Mouse (Mus musculus) megakaryocyte, adult 5-6 weeks (primary cell): Measurements from ENCODE around the gene Upk1a. TPM values are rescaled to one million over a fixed set of nuclear protein-coding genes. Genes with fewer than 3 reads are reported as not detected.

Source experiments
- ATAC-seq: 2 replicates; pipeline ENCODE4 v1.8.0; 2016; ENCODE audit warnings: mild to moderate bottlenecking, inconsistent platforms; ENCODE audit not compliant: poor library complexity, severe bottlenecking
- total RNA-seq, 2 experiments: library from RNA; stranded (forward) in 1 of 2; stranded (reverse) in 1 of 2; fragments of 153-499, 151-499 nt in 1 of 2; fragments of 221-1000, 200-1000 nt in 1 of 2; gene quantifications; 2 replicates each; pipeline versions ENCODE4 v1.2.3 to v1.2.4; 2015 to 2017

Gene Upk1a
- total RNA-seq, 2 experiments from 2014 or later: 0.60 TPM; not detected in 1

- no peak for ATAC-seq
Observed at GRCm38 (mm10) chr7:30604424-30604823, 8.2 kb downstream of the Upk1a start.

- no peak for ATAC-seq
Observed at GRCm38 (mm10) chr7:30602583-30602982, 10.1 kb downstream of the Upk1a start.

GRCm38 (mm10) chr7:30600651-30601050 is 12.0 kb downstream of the Upk1a start:
- no peak for ATAC-seq

GRCm38 (mm10) chr7:30599933-30600353 is 12.7 kb downstream of the Upk1a start:
- ATAC-seq: peak; percentile 97

GRCm38 (mm10) chr7:30598786-30599185 is 13.9 kb downstream of the Upk1a start, which contains the start of gene Zbtb32:
Gene Zbtb32 (minus strand): TSS chr7:30598909.
- no peak for ATAC-seq

- no peak for ATAC-seq
Observed at GRCm38 (mm10) chr7:30596811-30597210, 15.8 kb downstream of the Upk1a start.

GRCm38 (mm10) chr7:30596093-30596492 is 16.6 kb downstream of the Upk1a start:
- ATAC-seq: no peak

GRCm38 (mm10) chr7:30594510-30595024 is 18.1 kb downstream of the Upk1a start:
- ATAC-seq: peak; percentile 25; the same call in 1 of the 2 replicates

GRCm38 (mm10) chr7:30593579-30594509 is 18.8 kb downstream of the Upk1a start:
- no peak for ATAC-seq

- ATAC-seq: no peak
Observed at GRCm38 (mm10) chr7:30592772-30593423, 19.7 kb downstream of the Upk1a start.

GRCm38 (mm10) chr7:30591605-30591951 is 21.1 kb downstream of the Upk1a start:
- no peak for ATAC-seq

- ATAC-seq: no peak
Observed at GRCm38 (mm10) chr7:30590927-30591604, 21.6 kb downstream of the Upk1a start.

- ATAC-seq: peak; percentile 51
Observed at GRCm38 (mm10) chr7:30589435-30590301, 23.0 kb downstream of the Upk1a start.

GRCm38 (mm10) chr7:30588676-30589434 is 23.8 kb downstream of the Upk1a start, which contains the start of gene Kmt2b:
Gene Kmt2b (minus strand): TSS chr7:30588726.
- ATAC-seq: peak; percentile 90

- no peak for ATAC-seq
Observed at GRCm38 (mm10) chr7:30587842-30588667, 24.6 kb downstream of the Upk1a start.

- ATAC-seq: no peak
Observed at GRCm38 (mm10) chr7:30586455-30587020, 26.1 kb downstream of the Upk1a start.

- ATAC-seq: no peak
Observed at GRCm38 (mm10) chr7:30585170-30585569, 27.5 kb downstream of the Upk1a start.

GRCm38 (mm10) chr7:30584339-30584738 is 28.3 kb downstream of the Upk1a start:
- ATAC-seq: no peak
